Mouse (Mus musculus) retina, postnatal 7 days (tissue): ENCODE measurements around the gene Usp5.
"Not testable (repeated sequence)": the region's sequence is repeated elsewhere in the genome, so short reads cannot be mapped to it uniquely, and the experiment has no call there.

Experiments
- DNase-seq: peaks from one replicate; pipeline ENCODE4 v3.0.0-alpha.2; 2012; ENCODE audit warnings: low read depth, low spot score

The Usp5 gene

DNA sequence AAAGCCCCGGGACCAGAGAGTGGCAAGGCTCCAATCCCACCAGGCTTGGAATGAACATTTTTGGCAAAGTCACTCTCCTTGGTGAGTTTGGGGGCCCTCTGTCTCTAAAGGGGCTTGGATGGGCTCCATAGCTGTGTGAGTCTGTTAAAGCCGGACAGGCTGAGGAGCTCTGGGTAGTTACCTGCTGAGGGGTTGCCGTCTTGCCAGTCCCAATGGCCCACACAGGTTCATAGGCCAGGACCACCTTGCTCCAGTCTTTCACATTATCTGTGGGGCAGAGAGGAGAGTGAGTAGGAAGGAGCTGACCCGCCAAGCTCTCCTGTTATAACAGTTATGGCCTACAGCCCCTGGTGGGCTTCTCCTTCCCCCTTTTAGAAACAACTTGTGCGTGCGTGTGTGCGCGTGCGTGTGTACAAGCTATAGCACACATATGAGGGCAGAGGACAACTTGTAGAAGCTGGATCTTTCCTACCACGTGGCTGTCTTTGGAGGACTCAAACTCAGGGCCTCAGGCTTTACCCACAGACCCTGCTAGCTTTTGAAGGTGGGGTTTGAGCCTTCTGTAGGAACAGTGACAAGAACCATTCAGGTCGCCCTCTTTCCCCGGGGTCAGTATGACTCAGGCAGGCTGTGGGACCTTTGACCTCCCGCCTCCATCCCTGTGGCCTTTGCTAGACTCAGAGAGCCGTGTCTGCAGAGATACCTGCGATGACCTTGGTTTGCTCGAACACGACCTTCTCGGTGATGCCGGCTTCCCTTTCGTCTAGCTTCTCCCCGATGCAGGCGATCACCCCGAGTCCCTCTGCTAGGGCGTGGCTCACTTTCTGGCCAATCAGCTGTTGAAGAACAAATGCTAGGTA, 17.4 kb downstream of the Usp5 start:
- no peak for DNase-seq

DNA sequence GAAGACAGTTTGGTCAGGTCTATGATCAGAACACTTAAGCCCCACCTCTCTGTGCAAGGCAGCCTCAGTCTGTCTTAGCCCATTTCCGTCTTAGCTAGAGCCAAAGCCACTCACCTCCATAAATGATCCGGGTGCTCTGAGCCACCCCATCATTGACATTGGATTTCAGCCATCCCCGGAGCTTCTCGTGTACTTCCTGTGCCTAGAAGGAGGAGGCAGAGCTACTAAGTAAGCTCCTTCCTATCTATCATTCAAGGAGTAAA, 17.9 kb downstream of the Usp5 start:
- DNase-seq: no peak

DNA sequence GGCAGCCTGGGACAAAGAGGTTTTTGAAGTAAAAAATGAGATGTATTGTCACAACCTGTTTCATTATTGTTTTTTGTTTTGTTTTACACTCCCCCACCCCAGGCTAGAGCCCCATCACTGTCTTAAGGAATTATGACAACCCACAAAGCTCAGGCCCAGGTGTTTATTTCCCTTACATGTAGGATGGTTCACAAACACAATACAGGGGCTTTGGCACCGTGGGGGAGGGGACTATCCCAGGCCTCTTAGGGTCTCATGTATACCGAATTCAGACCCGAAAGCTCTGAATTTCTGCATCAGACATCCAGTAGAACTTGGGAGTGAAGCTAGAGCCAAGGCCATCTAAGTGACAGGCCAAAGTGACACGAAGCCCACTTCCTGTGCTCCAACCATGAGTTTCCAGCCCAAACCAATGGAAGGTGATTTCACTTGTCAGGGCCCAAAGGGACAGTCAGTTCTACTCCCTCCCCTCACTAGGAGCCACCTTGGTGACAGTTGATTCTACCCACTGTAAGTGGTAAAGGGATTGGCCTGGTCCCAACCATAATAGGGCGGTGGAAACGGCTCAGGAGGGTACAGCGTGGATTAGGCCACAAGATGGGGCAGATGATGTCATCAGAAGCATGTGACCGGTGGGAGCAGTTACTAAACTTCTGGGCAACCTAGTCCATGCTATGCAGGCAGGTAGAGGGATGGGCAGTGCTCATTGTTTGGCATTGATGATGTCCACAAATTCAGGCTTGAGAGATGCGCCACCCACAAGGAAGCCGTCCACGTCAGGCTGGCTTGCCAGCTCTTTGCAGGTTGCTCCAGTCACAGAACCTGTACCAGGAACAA, 18.5 kb downstream of the Usp5 start:
- not testable (repeated sequence) for DNase-seq

DNA sequence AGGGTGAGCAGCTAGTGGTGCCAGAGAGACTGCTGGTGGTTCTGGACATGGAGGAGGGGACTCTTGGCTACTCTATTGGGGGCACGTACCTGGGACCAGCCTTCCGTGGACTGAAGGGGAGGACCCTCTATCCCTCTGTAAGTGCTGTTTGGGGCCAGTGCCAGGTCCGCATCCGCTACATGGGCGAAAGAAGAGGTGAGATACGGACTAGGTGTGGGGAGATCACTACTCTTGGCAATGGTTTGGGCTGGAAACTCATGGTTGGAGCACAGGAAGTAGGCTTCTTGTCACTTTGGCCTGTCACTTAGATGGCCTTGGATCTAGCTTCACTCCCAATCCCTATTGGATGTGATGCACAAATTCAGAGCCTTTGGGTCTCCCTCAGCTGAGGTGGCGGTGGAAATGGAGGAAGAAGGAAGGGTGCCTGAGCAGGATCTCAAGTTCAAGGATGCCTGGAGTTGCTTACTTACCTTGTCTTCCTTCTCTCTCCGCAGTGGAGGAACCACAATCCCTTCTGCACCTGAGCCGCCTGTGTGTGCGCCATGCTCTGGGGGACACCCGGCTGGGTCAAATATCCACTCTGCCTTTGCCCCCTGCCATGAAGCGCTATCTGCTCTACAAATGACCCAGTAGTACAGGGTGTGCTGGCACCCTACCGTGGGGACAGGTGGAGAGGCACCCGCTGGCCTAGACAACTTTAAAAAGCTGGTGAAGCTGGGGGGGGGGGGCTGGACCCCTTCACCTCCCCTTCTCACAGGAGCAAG, 19.3 kb downstream of the Usp5 start:
- DNase-seq: no peak

DNA sequence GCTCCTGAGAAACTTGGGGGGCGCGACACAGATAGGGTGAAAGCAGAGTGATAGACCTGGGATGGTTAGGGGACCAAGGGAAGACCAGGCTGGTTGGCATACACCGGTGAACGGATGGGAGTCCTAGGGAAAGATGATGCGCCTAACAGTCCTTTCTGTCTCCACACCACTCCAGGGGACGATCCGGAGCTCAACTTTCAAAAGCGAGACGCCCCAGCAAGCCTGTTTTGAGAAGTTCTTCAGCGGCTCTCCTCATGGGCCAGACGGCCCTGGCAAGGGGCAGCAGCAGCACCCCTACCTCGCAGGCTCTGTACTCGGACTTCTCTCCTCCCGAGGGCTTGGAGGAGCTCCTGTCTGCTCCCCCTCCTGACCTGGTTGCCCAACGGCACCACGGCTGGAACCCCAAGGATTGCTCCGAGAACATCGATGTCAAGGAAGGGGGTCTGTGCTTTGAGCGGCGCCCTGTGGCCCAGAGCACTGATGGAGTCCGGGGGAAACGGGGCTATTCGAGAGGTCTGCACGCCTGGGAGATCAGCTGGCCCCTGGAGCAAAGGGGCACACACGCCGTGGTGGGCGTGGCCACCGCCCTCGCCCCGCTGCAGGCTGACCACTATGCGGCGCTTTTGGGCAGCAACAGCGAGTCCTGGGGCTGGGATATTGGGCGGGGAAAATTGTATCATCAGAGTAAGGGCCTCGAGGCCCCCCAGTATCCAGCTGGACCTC, 20.1 kb downstream of the Usp5 start:
- peak; percentile 71 for DNase-seq

DNA sequence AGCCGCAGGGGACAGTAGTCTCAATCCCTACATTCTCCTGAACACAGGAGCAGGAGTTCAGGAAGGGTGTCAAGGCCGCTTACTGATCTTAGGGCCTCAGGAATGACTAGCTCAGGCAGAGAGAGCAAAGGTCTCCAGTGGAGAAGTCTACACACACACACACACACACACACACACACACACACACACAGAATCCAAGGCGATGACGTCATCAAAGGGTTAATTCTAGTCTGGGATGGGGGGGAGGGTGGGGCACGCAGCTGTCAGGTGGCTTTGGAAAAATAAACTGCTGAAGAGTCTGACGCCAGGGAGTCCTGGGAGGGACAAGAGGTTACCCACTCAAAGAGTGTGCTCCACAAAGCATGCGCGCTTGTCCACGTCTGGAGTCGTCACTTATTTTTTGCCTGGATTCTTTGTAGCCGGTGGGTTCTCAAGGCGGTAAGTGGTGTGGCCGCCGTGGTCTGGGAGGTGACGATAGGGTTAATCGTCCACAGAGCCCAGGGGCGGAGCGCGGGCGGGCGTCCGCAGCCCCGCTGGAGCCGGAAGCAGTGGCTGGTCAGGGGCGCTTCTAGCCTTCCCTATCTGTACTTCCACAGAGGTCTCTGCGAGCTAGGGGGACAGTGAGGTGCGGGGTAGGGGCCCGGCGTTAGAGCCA, 20.8 kb downstream of the Usp5 start, which contains the start of gene Spsb2:
Spsb2 (plus strand) TSS at position 304 of the 655 bp plus-strand sequence.
- peak; percentile 51 for DNase-seq

DNA sequence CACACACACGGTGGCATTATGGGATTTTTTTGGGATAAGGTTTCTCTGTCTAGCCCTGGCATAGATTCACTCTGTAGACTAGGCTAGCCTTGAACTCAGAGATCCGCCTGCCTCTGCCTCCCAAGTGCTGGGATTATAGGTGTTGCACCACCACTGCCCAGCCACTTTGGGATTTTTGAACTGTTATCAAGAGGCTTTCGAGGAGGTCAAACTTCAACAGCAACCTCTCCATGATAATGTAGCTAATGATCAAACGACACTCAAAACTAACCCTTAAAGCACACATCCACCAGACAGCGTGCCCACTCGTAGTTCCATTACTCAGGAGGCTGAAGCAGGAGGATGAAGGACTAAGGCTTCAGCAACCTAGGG, 21.3 kb downstream of the Usp5 start:
- no peak for DNase-seq

DNA sequence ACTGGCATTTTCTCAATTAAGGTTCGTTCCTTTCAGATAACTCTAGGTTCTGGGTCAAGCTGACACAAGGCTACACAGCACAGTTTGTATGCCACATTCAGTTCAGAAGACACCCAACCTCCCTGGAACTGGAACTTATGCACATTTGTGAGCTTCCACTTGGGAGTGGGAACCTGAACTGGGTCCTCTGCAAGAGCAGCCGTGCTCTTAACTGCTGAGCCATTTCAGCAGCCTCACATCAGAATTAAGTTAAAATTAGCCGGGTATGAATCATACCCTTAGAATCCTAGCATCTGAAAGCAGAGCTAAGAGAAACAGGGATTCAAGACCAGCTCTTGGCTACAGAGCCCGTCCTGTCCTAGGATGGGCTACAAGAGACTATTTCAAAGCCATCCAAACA, 21.9 kb downstream of the Usp5 start:
- no peak for DNase-seq

DNA sequence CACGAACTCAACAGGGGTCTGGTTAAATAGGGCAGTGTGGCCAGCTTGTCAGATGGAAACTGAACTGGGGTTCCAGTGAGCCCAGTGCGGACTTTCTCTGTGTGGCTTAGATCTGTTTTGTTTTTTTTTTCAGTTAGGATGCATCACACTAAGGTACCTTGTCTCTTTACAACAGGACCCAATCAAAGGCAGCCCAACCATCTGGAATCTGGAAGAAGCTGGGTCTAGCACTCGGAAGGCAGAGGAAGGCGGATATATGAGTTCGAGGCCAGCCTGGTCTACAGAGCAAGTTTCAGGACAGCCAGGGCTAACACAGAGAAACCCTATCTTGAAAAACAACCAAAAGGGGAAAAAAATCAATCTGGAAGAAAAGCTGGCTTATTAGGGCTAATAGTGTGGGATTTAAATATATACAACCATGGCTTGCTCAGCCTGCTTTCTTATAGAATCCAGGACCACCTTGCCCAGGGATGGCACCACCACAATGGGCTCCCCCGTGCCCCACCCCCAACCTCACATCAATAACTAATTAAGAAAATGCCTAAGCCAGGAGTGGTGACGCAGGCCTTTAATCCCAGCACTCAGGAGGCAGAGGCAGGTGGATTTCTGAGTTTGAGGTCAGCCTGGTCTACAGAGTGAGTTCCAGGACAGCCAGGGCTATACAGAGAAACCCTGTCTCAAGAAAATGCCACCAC, 22.7 kb downstream of the Usp5 start:
- no peak for DNase-seq

DNA sequence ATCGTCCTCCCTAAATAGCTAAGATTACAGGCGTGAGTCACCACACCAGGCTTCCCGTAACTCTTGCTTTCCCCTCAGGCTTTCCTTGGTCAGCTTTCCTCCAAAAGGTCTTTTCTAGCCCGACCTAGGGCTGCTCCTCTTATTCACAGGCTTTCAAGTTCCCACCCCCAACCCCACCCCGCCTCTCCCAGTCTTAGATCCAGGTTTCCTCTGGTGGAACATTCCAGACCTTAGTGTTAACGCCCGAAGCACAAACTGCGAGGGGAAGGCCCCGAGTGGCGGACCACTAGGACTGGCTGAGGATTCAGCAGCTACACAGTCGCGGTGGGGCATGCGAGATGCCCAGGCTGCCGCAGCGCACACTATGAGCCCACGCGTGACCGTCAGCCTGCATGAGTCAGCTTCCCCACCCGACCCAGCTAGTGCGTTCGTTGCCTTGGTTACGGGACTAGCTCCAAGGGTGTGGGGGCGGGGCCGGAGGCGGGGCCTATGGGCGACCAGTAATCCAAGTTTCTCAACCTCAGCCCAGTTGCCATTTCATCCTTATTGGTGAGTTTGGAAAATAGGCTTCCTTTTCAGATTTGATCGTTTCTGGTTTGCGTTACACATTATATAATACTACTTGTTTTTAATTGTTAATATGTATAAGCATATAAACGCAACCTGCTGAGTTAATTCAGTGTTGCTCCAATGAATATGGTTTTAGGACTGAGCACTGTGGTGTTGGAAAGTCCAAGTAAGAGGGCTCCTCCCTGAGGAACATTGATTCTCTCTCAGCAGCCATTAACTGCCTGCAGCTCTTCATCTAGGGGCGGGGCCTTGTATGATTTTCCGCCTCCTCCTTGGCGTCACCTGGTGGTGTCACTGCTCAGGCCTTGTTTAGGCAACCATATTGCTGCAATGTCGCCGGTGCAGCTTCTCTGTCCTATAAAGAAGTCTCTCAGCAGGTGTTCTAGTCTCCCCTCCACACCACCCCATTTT, 23.7 kb downstream of the Usp5 start:
- DNase-seq: peak; percentile 75

DNA sequence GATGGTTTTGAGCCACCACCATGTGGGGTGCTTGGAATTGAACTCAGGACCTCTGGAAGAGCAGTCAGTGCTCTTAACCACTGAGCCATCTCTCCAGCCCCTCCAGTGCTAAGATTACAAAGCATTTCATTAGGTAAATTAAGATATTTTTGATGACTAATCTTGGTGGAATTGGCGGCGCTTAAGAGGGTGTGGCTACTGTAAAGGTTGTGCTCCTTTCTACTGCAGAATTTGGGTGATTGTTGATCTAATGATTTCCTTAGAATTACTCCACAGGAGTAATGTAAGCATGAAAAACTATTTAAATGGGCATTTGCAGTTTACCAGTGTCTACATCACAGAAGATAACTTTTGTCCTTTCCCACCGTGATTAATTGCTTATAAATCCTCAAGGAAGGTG, 24.9 kb downstream of the Usp5 start:
- DNase-seq: no peak

DNA sequence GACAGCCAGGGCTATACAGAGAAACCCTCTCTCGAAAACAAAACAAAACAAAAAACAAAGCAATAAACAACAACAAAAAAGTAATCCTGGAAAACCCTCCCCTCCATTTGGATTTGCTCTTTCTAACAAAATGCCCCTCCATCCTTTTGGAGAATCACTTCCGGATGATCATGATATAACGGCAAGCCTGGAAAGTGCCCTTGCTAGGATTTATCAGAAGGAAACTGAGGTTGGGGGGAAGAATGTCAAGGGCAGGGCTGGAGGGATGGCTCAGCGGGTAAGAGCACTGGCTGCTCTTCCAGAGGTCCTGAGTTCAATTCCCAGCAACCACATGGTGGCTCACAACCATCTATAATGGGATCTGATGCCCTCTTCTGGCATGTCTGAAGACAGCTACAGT, 25.6 kb downstream of the Usp5 start:
- DNase-seq: not testable (repeated sequence)

DNA sequence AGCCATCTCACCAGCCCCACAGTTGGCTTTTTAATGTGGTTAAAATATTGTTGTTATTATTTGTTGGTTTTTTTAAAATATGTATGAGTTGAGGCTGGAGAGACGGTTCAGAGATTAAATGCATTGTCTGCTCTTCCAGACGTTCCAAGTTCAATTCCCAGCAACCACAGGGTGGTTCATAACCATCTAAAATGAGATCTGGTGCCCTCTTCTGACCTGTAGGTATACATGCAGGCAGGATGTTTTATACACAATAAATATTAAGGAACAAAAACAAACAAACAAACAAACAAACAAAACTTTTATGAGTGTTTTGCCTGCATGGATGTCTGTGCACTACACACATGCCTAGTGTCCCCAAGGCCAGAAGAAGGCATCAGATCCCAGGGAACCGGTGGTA, 26.2 kb downstream of the Usp5 start:
- no peak for DNase-seq

DNA sequence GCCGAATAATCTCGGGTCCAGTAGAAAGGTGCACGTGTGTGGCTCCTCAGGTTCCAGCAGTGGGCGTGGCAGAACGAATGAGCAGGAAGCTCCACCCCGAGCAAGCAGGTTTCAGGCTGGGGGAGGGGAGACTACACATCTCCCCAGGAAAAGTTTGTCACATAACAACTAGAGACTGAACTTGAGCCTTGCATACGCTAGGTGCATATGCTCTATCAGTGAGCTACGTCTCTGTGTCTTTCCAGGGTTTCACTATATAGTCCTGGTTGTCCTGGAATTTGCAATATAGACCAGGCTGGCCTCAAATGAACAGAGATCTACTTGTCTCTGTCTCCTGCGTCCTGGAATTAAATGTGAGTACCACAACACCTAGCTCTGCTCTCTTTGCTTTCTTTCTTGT, 26.9 kb downstream of the Usp5 start:
- not testable (repeated sequence) for DNase-seq

DNA sequence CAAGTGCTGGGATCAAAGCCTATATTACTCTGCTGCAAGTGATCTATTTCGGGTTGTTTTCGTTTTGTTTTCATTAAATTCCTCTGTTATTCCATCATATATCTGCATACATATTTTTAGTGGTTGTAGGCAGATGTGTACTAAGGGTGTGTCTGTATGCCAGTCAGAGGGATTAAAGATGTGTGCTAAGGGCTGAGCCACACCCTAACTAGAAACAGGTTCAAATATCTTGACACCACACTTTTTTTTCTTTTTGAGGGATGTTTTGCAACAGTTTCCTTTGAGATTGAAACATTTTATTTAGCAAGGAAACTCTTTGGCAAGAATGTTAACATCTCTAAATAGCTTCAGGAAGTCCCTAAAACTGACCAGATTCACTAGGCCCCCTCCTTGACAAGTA, 33.1 kb downstream of the Usp5 start:
- DNase-seq: no peak

DNA sequence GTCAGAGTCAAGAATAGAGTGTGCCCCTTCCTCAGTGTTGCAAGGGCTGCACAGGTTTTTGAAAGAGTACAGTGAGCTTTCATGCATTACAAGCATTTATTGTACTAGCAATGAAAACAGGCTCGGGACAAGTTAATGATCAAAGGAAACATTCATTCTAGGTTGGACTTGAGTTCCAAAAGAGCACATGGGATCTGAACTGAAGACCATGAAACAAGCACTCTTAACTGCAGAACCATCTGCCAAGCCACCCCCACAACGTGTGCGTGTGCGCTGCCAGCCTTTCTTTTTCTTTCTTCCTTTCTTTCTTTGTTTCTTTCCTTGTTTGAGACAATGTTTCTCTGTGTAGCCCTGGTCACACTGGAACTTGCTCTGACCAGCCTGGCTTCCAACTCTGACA, 33.5 kb downstream of the Usp5 start:
- DNase-seq: no peak

DNA sequence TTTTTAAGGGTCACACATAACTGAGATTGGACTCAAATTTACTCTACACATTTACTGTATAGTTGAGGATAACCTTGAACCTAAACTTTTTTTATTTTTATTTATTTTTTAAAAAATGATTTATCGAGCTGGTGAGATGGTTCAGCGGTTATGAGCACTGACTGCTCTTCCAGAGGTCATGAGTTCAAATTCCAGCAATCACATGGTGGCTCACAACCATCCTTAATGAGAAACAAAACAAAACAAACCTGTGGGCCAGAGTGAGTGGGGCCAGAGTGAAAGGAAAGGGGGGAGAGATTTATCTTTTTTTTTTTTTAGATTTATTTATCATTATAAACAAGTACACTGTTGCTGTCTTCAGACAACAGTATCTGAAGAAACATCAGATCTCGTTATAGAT, 37.4 kb downstream of the Usp5 start:
- DNase-seq: no peak

DNA sequence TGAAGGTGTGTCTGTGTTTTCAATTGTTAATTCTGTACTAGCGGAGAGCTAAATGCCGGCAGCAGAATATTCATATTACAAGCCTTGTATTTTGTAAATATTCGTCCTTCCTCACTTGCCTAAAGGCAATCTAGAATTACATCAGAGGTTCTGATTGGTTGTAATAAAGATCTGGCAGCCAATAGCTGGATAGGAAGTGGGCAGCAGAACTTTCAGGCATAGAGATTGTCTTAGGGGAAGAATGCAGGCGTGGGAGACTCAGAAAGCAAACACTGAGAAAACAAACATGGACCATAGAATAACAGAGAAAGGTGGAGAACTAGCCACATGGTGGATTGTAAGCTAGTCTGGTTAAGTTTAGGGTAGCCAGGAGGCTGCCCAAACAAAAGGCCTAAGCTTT, 39.2 kb downstream of the Usp5 start:
- DNase-seq: no peak

DNA sequence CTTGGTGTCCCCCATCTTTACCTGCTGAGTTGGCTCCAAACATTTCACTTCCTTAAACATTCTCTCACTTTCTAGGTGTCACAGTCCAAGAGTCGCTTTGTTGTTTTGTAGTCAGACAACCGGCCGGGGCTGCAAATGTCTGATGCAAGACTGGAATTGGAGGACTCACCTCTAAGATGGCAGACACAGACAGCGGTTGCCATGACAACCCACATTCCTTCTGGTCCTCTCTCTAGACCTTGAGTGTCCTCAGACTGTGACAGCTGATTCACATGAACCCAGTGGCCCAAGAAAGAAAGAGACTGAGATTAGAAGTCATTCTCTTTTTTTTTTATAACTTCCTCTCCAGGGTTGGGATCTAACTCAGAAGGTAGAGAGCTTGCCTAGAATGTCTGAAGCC, 39.8 kb downstream of the Usp5 start:
- DNase-seq: no peak
